Mouse (Mus musculus) ES-Bruce4 (cell line): ENCODE measurements around the gene Snx9. TPM values are rescaled to one million over a fixed set of nuclear protein-coding genes. Genes with fewer than 3 reads are reported as not detected.

Source experiments
- H3K27ac ChIP-seq: 2 replicates; pipeline ENCODE4 v1.5.1; 2012; ENCODE audit warnings: low read length, inconsistent platforms; ENCODE audit not compliant: insufficient read depth
- H3K27me3 ChIP-seq: 2 replicates; pipeline ENCODE4 v1.6.1; 2012; ENCODE audit warnings: mild to moderate bottlenecking, low read length, inconsistent platforms; ENCODE audit not compliant: control insufficient read depth, poor library complexity, insufficient read depth, severe bottlenecking
- H3K36me3 ChIP-seq: 2 replicates; pipeline ENCODE4 v1.6.1; 2012; ENCODE audit warnings: inconsistent platforms, mild to moderate bottlenecking, low read length, moderate library complexity; ENCODE audit not compliant: control insufficient read depth, poor library complexity, insufficient read depth, severe bottlenecking
- H3K4me1 ChIP-seq: one replicate; pipeline ENCODE4 v1.8.1; 2011; ENCODE audit warnings: low read length; ENCODE audit not compliant: control insufficient read depth, insufficient read depth
- H3K4me3 ChIP-seq: 2 replicates; pipeline ENCODE4 v1.5.1; 2011; ENCODE audit warnings: low read depth, mild to moderate bottlenecking, low read length
- H3K9ac ChIP-seq: 2 replicates; pipeline ENCODE4 v1.6.1; 2012; ENCODE audit warnings: low read depth, mild to moderate bottlenecking, inconsistent platforms; ENCODE audit not compliant: poor library complexity, severe bottlenecking
- H3K9me3 ChIP-seq: replicated peaks from 2 replicates; pipeline ENCODE4 v1.6.1; 2012; ENCODE audit warnings: mild to moderate bottlenecking, low read length, inconsistent platforms; ENCODE audit not compliant: control insufficient read depth, poor library complexity, insufficient read depth, severe bottlenecking
- CTCF ChIP-seq: IDR thresholded peaks from one replicate; pipeline ENCODE4 v1.8.1; 2011; ENCODE audit warnings: low read depth, low read length
- EP300 ChIP-seq: IDR thresholded peaks from 2 replicates; pipeline ENCODE4 v1.6.1; 2011; ENCODE audit warnings: low read depth, low read length; ENCODE audit not compliant: insufficient read depth
- POLR2A ChIP-seq: IDR thresholded peaks from one replicate; pipeline ENCODE4 v1.8.1; 2011; ENCODE audit warnings: low read length; ENCODE audit not compliant: insufficient read depth
- polyA plus RNA-seq: library from polyadenylated mRNA; stranded (reverse); fragments of >200 nt; gene quantifications from 2 replicates; pipeline ENCODE4 v1.2.4, GENCODE M21; 2011; ENCODE audit warnings: low read depth; ENCODE audit not compliant: missing spikeins, insufficient read depth, insufficient read length

Gene Snx9
- polyA plus RNA-seq, 1 experiment, result 46.8 TPM

DNA sequence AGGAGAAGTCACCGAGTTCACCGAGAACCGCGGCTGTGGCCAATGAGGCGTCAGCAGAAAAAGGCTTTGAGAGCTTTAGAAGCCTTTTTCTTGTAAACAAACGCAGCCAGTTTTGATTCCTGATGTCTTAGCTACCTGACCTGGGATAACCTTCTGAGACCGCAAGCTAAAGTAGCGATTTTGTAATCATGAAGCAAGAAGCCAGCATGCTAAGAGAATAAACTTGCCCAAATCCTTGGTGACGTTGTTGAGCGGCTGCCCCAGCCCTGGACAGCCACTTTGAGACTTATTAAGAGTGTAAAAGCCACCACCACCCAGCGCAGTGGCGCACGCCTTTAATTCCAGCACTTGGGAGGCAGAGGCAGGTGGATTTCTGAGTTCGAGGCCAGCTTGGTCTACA lies 95.1 kb downstream of the Snx9 start:
- Histone ChIP-seq H3K4me1 (peaks cover 2% of the 10 kb centered on the region), H3K9me3 (no peaks in the 10 kb centered on the region), H3K27me3 (no peaks in the 10 kb centered on the region), H3K9ac (no peak overlapping the region), H3K36me3 (no peaks in the 10 kb centered on the region), H3K4me3 (no peak overlapping the region), H3K27ac (no peak overlapping the region)
- TF ChIP-seq CTCF (no peak), EP300 (no peak), POLR2A (no peak)

DNA sequence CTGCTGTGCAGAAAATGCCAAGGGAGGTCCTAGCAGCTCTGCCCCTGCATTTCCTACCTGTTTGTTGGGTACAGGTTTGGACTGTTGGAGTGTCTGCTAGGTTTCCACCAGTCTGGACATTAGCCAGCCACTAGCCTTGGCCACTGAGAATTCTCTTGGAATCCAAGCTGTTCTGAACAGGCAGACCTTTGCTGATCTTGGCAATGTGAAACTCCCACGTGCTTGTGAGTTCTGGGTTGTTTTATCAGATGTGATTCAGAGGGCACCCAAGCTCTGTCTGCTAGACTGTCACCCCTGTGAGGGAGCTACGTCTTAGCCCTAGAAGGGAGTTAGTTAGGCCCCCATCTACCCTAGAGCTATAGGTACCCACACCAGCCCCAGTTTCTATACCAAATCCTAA lies 96.3 kb downstream of the Snx9 start:
- Histone ChIP-seq H3K9me3 (no peaks in the 10 kb centered on the region), H3K4me3 (no peak overlapping the region), H3K9ac (no peak overlapping the region), H3K27ac (no peak overlapping the region), H3K36me3 (no peaks in the 10 kb centered on the region), H3K27me3 (no peaks in the 10 kb centered on the region), H3K4me1 (peaks cover 2% of the 10 kb centered on the region)
- TF ChIP-seq CTCF (no peak), EP300 (no peak), POLR2A (no peak)

DNA sequence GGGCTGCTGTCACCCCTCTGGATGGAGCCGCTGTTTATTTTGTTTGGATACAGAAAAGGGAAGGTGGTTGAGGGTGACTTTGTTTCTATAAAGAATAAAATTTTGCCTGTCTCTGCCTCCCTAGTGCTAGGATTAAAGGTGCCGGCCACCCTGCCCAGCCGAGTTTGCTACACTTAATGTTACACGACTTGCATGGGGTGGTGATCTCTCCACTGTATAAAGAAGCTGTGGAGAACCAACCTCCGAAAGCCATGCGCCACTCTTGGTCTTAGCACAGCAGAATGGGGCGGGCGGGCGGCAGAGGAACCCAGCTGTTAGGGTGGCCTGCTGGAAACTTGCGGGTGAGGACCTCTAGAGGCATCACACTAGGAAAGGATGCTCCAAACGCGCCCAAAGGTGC lies 98.7 kb downstream of the Snx9 start:
- no peaks in the 10 kb centered on the region for H3K36me3 ChIP-seq
- H3K27me3 ChIP-seq, result no peaks in the 10 kb centered on the region
- H3K4me3 ChIP-seq, result 0 out of 2 replicates have a peak overlapping the region, but pooled peaks have one; percentile 0
- H3K27ac ChIP-seq, result no peak overlapping the region
- no peak overlapping the region for H3K9ac ChIP-seq
- peaks cover 2% of the 10 kb centered on the region for H3K4me1 ChIP-seq
- TF ChIP-seq CTCF, result no peak
- no peak for TF ChIP-seq POLR2A
- TF ChIP-seq EP300, result no peak
- H3K9me3 ChIP-seq, result no peaks in the 10 kb centered on the region

DNA sequence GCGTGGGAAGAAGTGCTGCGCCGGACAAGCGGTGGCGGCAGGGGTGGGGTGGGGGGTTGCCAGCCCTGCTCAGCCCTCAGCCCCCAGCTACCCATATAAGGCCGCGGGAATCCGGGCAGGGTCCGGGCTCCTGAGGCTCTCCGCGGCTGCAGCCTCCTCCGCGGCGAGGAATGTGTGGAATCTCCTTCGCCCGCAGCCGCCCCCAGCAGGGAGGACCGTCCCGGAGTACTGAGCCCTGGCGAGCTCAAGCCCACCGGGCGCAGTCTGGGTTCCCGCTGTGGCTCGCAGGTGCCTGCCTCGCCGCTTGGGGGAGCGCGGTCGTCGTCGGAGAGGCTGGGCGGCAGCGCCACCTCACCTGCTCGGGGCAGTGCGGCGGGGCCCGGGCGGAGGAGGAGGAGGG lies 99.7 kb downstream of the Snx9 start:
- Histone ChIP-seq H3K9ac (peak overlapping the region; percentile 90), H3K36me3 (no peaks in the 10 kb centered on the region), H3K4me1 (peaks cover 2% of the 10 kb centered on the region), H3K27ac (no peak overlapping the region), H3K4me3 (peak overlapping the region; percentile 57), H3K27me3 (no peaks in the 10 kb centered on the region), H3K9me3 (no peaks in the 10 kb centered on the region)
- TF ChIP-seq CTCF (peak; percentile 64), POLR2A (no peak), EP300 (no peak)

DNA sequence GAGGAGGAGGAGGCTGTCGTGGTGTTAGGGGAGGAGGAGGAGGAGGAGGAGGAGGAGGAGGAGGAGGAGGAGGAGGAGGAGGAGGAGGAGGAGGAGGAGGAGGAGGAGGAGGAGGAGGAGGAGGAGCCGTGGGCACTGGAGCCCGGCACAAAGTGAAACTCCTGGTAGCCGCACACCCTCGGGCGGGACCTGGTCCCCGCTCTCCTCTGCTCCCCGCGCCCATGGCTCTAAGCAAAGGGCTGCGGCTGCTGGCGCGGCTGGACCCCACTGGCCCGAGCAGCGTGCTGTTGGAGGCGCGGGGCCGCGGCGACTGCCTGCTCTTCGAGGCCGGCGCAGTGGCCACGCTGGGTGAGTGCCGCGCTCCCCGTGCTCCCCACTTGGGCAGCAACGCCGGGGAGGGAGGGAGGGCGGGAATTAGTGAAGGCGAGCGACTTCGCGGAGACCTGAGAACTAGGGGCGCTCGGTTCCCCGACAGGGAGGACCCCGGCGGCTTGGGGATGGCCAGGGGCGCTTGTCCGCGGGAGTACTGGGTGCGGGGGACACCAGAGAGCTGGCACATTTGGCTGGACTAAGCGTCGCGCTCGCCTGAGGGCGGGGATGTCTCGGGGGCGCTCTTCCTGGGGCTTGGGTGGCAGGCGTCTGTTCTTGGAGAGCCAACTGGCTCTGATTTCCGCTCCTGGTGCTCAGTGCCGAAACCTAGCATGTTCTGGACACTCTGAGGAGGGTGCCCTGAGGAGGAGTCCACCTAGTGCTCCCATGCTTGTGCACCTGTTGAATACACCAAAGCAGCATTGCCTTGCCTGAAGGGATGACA lies 100.3 kb downstream of the Snx9 start, which contains the start of gene Synj2:
Synj2 (plus strand) TSS at position 51 of the 814 bp plus-strand sequence.
- peaks cover 2% of the 10 kb centered on the region for H3K4me1 ChIP-seq
- H3K36me3 ChIP-seq, result no peaks in the 10 kb centered on the region
- H3K27me3 ChIP-seq, result no peaks in the 10 kb centered on the region
- peak within 1 kb of the TSS; percentile 90 for H3K9ac ChIP-seq
- H3K9me3 ChIP-seq, result no peaks in the 10 kb centered on the region
- H3K4me3 ChIP-seq, result peak within 1 kb of the TSS; percentile 81
- TF ChIP-seq POLR2A (no peak), CTCF (no peak), EP300 (no peak)
- H3K27ac ChIP-seq, result no peak within 1 kb of the TSS

DNA sequence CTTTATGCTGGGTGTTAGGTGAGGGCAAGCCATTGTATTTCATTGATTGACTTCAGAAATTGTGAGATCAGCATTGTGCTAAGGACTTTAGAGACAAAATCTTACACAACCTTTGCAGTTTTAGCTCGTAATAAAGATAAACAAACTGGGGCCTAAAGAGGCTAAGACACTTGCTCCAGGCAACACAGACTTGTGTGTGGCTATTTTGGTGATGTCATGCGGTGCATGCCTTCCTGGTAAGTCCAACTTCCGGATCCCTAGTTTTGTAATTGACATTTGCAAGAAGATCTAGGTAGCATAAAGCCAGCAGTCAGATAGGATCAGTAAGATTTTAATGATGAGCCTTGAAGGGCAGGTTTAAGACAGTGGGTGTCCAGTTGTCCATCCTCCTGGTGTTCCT lies 101.0 kb downstream of the Snx9 start:
- Histone ChIP-seq H3K9me3 (no peaks in the 10 kb centered on the region), H3K27ac (no peak overlapping the region), H3K9ac (no peak overlapping the region), H3K36me3 (no peaks in the 10 kb centered on the region), H3K4me1 (peaks cover 5% of the 10 kb centered on the region), H3K27me3 (no peaks in the 10 kb centered on the region), H3K4me3 (no peak overlapping the region)
- TF ChIP-seq EP300, result no peak
- TF ChIP-seq CTCF, result no peak
- no peak for TF ChIP-seq POLR2A
